Mouse (Mus musculus) cerebellum, adult 18-20 months (tissue): Measurements from ENCODE around the gene 5730596B20Rik.

Experiments used
- DNase-seq, 2 experiments: peaks; one replicate each; pipeline ENCODE4 v3.0.0; 2021

Gene 5730596B20Rik

GRCm38 (mm10) chr6:52227470-52228222 lies 50.3 kb downstream of the 5730596B20Rik start:
- DNase-seq, result no peak

GRCm38 (mm10) chr6:52228475-52229465 lies 51.5 kb downstream of the 5730596B20Rik start:
- DNase-seq, result no peak

- DNase-seq, result no peak
Observed at GRCm38 (mm10) chr6:52229558-52230416, 52.5 kb downstream of the 5730596B20Rik start.
